ENCODE assay signal across 37 mouse cellular contexts in genomic region chr5:86373320-86373719, GRCm38 (mm10). TPM values are rescaled to one million over a fixed set of nuclear protein-coding genes. Genes with fewer than 3 reads are reported as not detected.
"Had no signal": no experiment of that assay in that cellular context is flagged by ENCODE, and none has a peak within 500 bp of the region (broad histone marks: within the 10 kb centered on the region; RNA-seq: fewer than 3 reads in every experiment).

Tmprss11d (minus strand) TSS chr5:86373420.

- H3K4me3 ChIP-seq: left cerebral cortex, adult 2 months; limb, embryonic 10.5 days; limb, embryonic 12.5 days; limb, embryonic 13.5 days; limb, embryonic 15.5 days; liver, embryonic 12.5 days; liver, embryonic 13.5 days; liver, embryonic 15.5 days; lung, embryonic 15.5 days; megakaryocyte, embryonic 14.5 days; midbrain, embryonic 10.5 days; midbrain, embryonic 12.5 days; midbrain, embryonic 13.5 days; midbrain, embryonic 15.5 days; myocyte had no signal

- H3K36me3 ChIP-seq: limb, embryonic 10.5 days; limb, embryonic 12.5 days; limb, embryonic 13.5 days; limb, embryonic 15.5 days; liver, embryonic 12.5 days; liver, embryonic 13.5 days; liver, embryonic 15.5 days; lung, embryonic 15.5 days; midbrain, embryonic 10.5 days; midbrain, embryonic 12.5 days; midbrain, embryonic 13.5 days; midbrain, embryonic 15.5 days had no signal

- DNase-seq: left cerebral cortex, postnatal 4 days; liver; liver, embryonic 13.5 days; liver, postnatal 0 days; lung, adult 18-20 months; lung, adult 2 months; lung, embryonic 14.5 days; lung, postnatal 10 days; lung, postnatal 14 days; lung, postnatal 36 days; lung, postnatal 4 days; midbrain, embryonic 14.5 days had no signal

- H3K9me3 ChIP-seq: limb, embryonic 10.5 days; limb, embryonic 12.5 days; limb, embryonic 13.5 days; limb, embryonic 15.5 days; liver, embryonic 12.5 days; liver, embryonic 13.5 days; liver, embryonic 15.5 days; lung, embryonic 15.5 days; megakaryocyte, embryonic 14.5 days; midbrain, embryonic 10.5 days; midbrain, embryonic 12.5 days; midbrain, embryonic 13.5 days; midbrain, embryonic 15.5 days had no signal

- H3K4me2 ChIP-seq: limb, embryonic 12.5 days; limb, embryonic 13.5 days; limb, embryonic 15.5 days; liver, embryonic 11.5 days; liver, embryonic 12.5 days; liver, embryonic 13.5 days; liver, embryonic 15.5 days; lung, embryonic 14.5 days; lung, embryonic 15.5 days; midbrain, embryonic 11.5 days; midbrain, embryonic 12.5 days; midbrain, embryonic 13.5 days; midbrain, embryonic 15.5 days had no signal

- ATAC-seq: liver, embryonic 12.5 days; liver, postnatal 0 days; lung, postnatal 0 days; midbrain, embryonic 13.5 days; midbrain, embryonic 15.5 days; midbrain, embryonic 16.5 days had no signal

- H3K27me3 ChIP-seq: limb, embryonic 12.5 days; limb, embryonic 13.5 days; limb, embryonic 15.5 days; liver, embryonic 12.5 days; liver, embryonic 13.5 days; liver, embryonic 15.5 days; lung, embryonic 15.5 days; megakaryocyte, embryonic 14.5 days; midbrain, embryonic 12.5 days; midbrain, embryonic 13.5 days; midbrain, embryonic 15.5 days had no signal

- H3K4me1 ChIP-seq: limb, embryonic 10.5 days; limb, embryonic 12.5 days; limb, embryonic 13.5 days; limb, embryonic 15.5 days; liver, embryonic 12.5 days; liver, embryonic 13.5 days; liver, embryonic 15.5 days; lung, embryonic 15.5 days; megakaryocyte, embryonic 14.5 days; midbrain, embryonic 10.5 days; midbrain, embryonic 12.5 days; midbrain, embryonic 13.5 days; midbrain, embryonic 15.5 days had no signal

- H3K9ac ChIP-seq: limb, embryonic 12.5 days; limb, embryonic 13.5 days; limb, embryonic 15.5 days; liver, embryonic 12.5 days; liver, embryonic 13.5 days; liver, embryonic 14.5 days; liver, embryonic 15.5 days; liver, postnatal 0 days; lung, embryonic 14.5 days; lung, embryonic 15.5 days; midbrain, embryonic 12.5 days; midbrain, embryonic 13.5 days; midbrain, embryonic 15.5 days had no signal

- H3K27ac ChIP-seq: left cerebral cortex, adult 2 months; limb, embryonic 10.5 days; limb, embryonic 12.5 days; limb, embryonic 13.5 days; limb, embryonic 15.5 days; liver, embryonic 12.5 days; liver, embryonic 13.5 days; liver, embryonic 14.5 days; liver, embryonic 15.5 days; lung, embryonic 15.5 days; macrophage; midbrain, embryonic 10.5 days; midbrain, embryonic 12.5 days; midbrain, embryonic 13.5 days; midbrain, embryonic 15.5 days had no signal

RNA-seq across cellular contexts. Expression of gene Tmprss11d, which starts in this region (rescaled TPM):
- polyA plus RNA-seq: limb, embryonic 10.5 days; limb, embryonic 12.5 days; limb, embryonic 13.5 days; limb, embryonic 14.5 days; limb, embryonic 15.5 days; liver, adult 2 months; liver, embryonic 11.5 days; liver, embryonic 12.5 days; liver, embryonic 13.5 days; liver, embryonic 14.5 days; liver, embryonic 15.5 days; liver, embryonic 16.5 days; liver, postnatal 0 days; lung, embryonic 14.5 days; lung, embryonic 15.5 days; lung, embryonic 16.5 days; lung, postnatal 0 days; macrophage; midbrain, embryonic 11.5 days; midbrain, embryonic 12.5 days; midbrain, embryonic 13.5 days; midbrain, embryonic 14.5 days; midbrain, embryonic 15.5 days; midbrain, postnatal 0 days; myocyte had no signal
